Mouse (Mus musculus): ENCODE results near the gene Cbfa2t3.

- TF ChIP-seq CTCF (conservative IDR thresholded peaks at IDR 0.05; ENCODE audit: low read length) (no peak), NANOG (IDR thresholded peaks at IDR 0.05; ENCODE audit: borderline replicate concordance, low read length) (no peak)
These were observed 27.9 kb upstream of the Cbfa2t3 start for GRCm38 (mm10) chr8:122726789-122727188.

All from E14TG2a.4 (cell line).